Mouse (Mus musculus) spleen, adult 2 months (tissue): ENCODE data around the gene Stk25.

Experiments
- CTCF ChIP-seq: fragments of 200-500 bp; IDR thresholded peaks from 2 replicates; pipeline ENCODE4 v1.5.1; 2011; ENCODE audit warnings: mild to moderate bottlenecking, inconsistent platforms; ENCODE audit not compliant: insufficient read depth, insufficient read length, insufficient replicate concordance; ENCODE audit errors: extremely low read depth
- POLR2A ChIP-seq: fragments of 200-500 bp; IDR thresholded peaks from 2 replicates; pipeline ENCODE4 v1.6.1; 2011; ENCODE audit warnings: low read depth, low read length, inconsistent platforms

- TF ChIP-seq POLR2A, result no peak
- no peak for TF ChIP-seq CTCF
Observed at GRCm38 (mm10) chr1:93691786-93692357, 33.4 kb upstream of the Stk25 start.
